Mouse (Mus musculus): Measurements from ENCODE around the gene AF067063. TPM values are rescaled to one million over a fixed set of nuclear protein-coding genes. Genes with fewer than 3 reads are reported as not detected.

AF067063 gene
- polyA plus RNA-seq, 1 experiment from 2014 or later: not detected

Other genes with a start within 250 kb of the AF067063 start
- gene Ccl28, start 206.4 kb downstream of the AF067063 start, polyA plus RNA-seq (2015; fragmentation: Nextera tagmentation; extraction: Ambion mirVana): 0.10 and 0.13 TPM in 2 replicates
- 461 and 470 TPM in 2 replicates for gene Hmgcs1, start 139.8 kb downstream of the AF067063 start, polyA plus RNA-seq (2015; fragmentation: Nextera tagmentation; extraction: Ambion mirVana)
- gene Nim1k, start 74.3 kb downstream of the AF067063 start, polyA plus RNA-seq (2015; fragmentation: Nextera tagmentation; extraction: Ambion mirVana): 7.4 and 8.0 TPM in 2 replicates
- gene Zfp131, start 39.3 kb downstream of the AF067063 start, polyA plus RNA-seq (2015; fragmentation: Nextera tagmentation; extraction: Ambion mirVana): 41.8 and 42.7 TPM in 2 replicates
- not detected in 2 replicates for gene D13Ertd608e, start 5.8 kb upstream of the AF067063 start, polyA plus RNA-seq (2015; fragmentation: Nextera tagmentation; extraction: Ambion mirVana)
- not detected in 2 replicates for gene Tcstv1, start 64.6 kb upstream of the AF067063 start, polyA plus RNA-seq (2015; fragmentation: Nextera tagmentation; extraction: Ambion mirVana)
- not detected in 2 replicates for gene Gm21761, start 99.1 kb upstream of the AF067063 start, polyA plus RNA-seq (2015; fragmentation: Nextera tagmentation; extraction: Ambion mirVana)
- not detected in 2 replicates for gene B020031M17Rik, start 120.6 kb upstream of the AF067063 start, polyA plus RNA-seq (2015; fragmentation: Nextera tagmentation; extraction: Ambion mirVana)
- gene Gm36079, start 196.8 kb upstream of the AF067063 start, polyA plus RNA-seq (2015; fragmentation: Nextera tagmentation; extraction: Ambion mirVana): not detected in 2 replicates
- gene Gm21188, start 222.0 kb upstream of the AF067063 start, polyA plus RNA-seq (2015; fragmentation: Nextera tagmentation; extraction: Ambion mirVana): not detected in 2 replicates